Mouse (Mus musculus): ENCODE measurements around the gene Scrn1.

DNA sequence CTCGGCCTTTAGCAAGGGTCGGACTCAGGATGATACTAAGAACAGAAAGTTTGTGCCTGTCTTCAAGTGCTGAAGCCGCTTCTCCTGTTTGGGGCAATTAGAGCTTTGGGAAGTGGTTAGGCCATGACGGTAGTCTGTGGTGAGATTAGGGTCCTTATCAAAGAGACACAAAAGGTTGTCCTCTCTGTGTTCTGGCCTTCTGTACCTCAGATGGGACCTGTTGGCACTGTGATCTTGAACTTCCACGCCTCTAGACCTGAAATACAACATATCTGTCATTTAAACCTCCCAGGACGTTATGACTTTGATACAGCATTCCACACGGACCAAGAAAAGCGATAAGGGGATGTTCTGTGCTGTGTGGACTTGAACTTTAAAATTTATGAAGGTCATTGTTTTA is 37.6 kb downstream of the Scrn1 start:
- TF ChIP-seq CTCF (IDR thresholded peaks at IDR 0.05; ENCODE audit: control insufficient read depth, insufficient read depth, insufficient replicate concordance, low read depth, low read length): no peak
- TF ChIP-seq POLR2A (IDR thresholded peaks at IDR 0.05; ENCODE audit: control insufficient read depth, low read depth, low read length): no peak

All from testis, adult 2 months (tissue).